Mouse (Mus musculus): ENCODE data around the gene Kdm1b.

- TF ChIP-seq CTCF (IDR thresholded peaks at IDR 0.05; ENCODE audit: low read depth) (no peak), EP300 (IDR thresholded peaks at IDR 0.05; ENCODE audit: low read depth) (no peak)
Observed at GRCm38 (mm10) chr13:46997355-46997754, 45.9 kb upstream of the Kdm1b start.

All from heart, postnatal 0 days (tissue).